Mouse (Mus musculus) spleen, adult 2 months (tissue): ENCODE measurements at regions not wholly inside any gene's neighbourhood (a gene's known extent, or its start where the extent isn't known, plus 50 kb on each side); places are given as distances from the start of the nearest gene placed in this dataset.

ENCODE experiments used
- CTCF ChIP-seq: fragments of 200-500 bp; IDR thresholded peaks from 2 replicates; pipeline ENCODE4 v1.5.1; 2011; ENCODE audit warnings: mild to moderate bottlenecking, inconsistent platforms; ENCODE audit not compliant: insufficient read depth, insufficient read length, insufficient replicate concordance; ENCODE audit errors: extremely low read depth
- POLR2A ChIP-seq: fragments of 200-500 bp; IDR thresholded peaks from 2 replicates; pipeline ENCODE4 v1.6.1; 2011; ENCODE audit warnings: low read depth, low read length, inconsistent platforms

- TF ChIP-seq CTCF = no peak
- TF ChIP-seq POLR2A = no peak
Measured at GRCm38 (mm10) chr9:115727361-115727760, 181.9 kb upstream of the Gadl1 start.
